In genomic region chr10:128110103-128110761, GRCm38 (mm10) we compare ENCODE assay signal across 25 mouse cellular contexts. TPM values are rescaled to one million over a fixed set of nuclear protein-coding genes. Genes with fewer than 3 reads are reported as not detected.
DNase-seq lines count a peak whose midpoint lies in the region; ATAC-seq lines count a peak whose summit lies in the region.
"Had no signal": no experiment of that assay in that cellular context is flagged by ENCODE, and none has a peak within 500 bp of the region (broad histone marks: within the 10 kb centered on the region; RNA-seq: fewer than 3 reads in every experiment).

No protein-coding gene starts in this region.

- no peak overlapping the region for H3K4me3 ChIP-seq in forebrain, embryonic 11.5 days (ENCODE audit: low read depth, low read length)
- no peak overlapping the region for H3K4me3 ChIP-seq in forebrain, embryonic 16.5 days (replicated peaks; ENCODE audit: low read length)
- no peak overlapping the region for H3K4me3 ChIP-seq in heart, embryonic 10.5 days
- H3K4me3 ChIP-seq in kidney, embryonic 15.5 days (replicated peaks), result no peak overlapping the region
- H3K4me3 ChIP-seq: embryonic facial prominence, embryonic 10.5 days; intestine, embryonic 15.5 days; limb, embryonic 15.5 days; midbrain, embryonic 13.5 days; neural tube, embryonic 12.5 days had no signal

- intact Hi-C loops in heart, postnatal 25 days (cut with DNase I), result no loop called here

- H3K9me3 ChIP-seq in forebrain, embryonic 11.5 days (ENCODE audit: control insufficient read depth, low read length), result no peaks in the 10 kb centered on the region
- no peaks in the 10 kb centered on the region for H3K9me3 ChIP-seq in forebrain, embryonic 16.5 days (ENCODE audit: control insufficient read depth, low read length)
- H3K9me3 ChIP-seq in heart, embryonic 10.5 days, result no peaks in the 10 kb centered on the region
- H3K9me3 ChIP-seq in kidney, embryonic 15.5 days (replicated peaks), result no peaks in the 10 kb centered on the region
- H3K9me3 ChIP-seq: embryonic facial prominence, embryonic 10.5 days; intestine, embryonic 15.5 days; limb, embryonic 15.5 days; midbrain, embryonic 13.5 days; neural tube, embryonic 12.5 days had no signal

- WGBS in forebrain, embryonic 11.5 days, result 91% methylated on average over 4 of the region's 4 CpGs
- WGBS in forebrain, embryonic 16.5 days, result 95% methylated on average over 4 of the region's 4 CpGs
- 67% methylated on average over 4 of the region's 4 CpGs for WGBS in heart, embryonic 10.5 days
- WGBS in kidney, embryonic 15.5 days, result 79% methylated on average over 4 of the region's 4 CpGs

- peaks cover 7% of the 10 kb centered on the region for H3K36me3 ChIP-seq in forebrain, embryonic 11.5 days (ENCODE audit: control insufficient read depth, insufficient read depth, low read length)
- peaks cover 23% of the 10 kb centered on the region for H3K36me3 ChIP-seq in forebrain, embryonic 16.5 days (ENCODE audit: control insufficient read depth, insufficient read depth)
- H3K36me3 ChIP-seq in heart, embryonic 10.5 days, result peaks cover 61% of the 10 kb centered on the region
- peaks cover 65% of the 10 kb centered on the region for H3K36me3 ChIP-seq in kidney, embryonic 15.5 days

- ATAC-seq in forebrain, embryonic 11.5 days (replicated peaks; ENCODE audit: low FRiP score), result no peak
- no peak for ATAC-seq in forebrain, embryonic 16.5 days
- ATAC-seq in kidney, embryonic 15.5 days (replicated peaks; ENCODE audit: low FRiP score), result no peak
- ATAC-seq: forebrain, postnatal 0 days; hindbrain, embryonic 16.5 days; intestine, embryonic 15.5 days; midbrain, embryonic 13.5 days had no signal

- no peak overlapping the region for H3K9ac ChIP-seq in forebrain, embryonic 11.5 days (ENCODE audit: low read length)
- no peak overlapping the region for H3K9ac ChIP-seq in forebrain, embryonic 16.5 days (replicated peaks; ENCODE audit: low read depth, low read length)
- no peak overlapping the region for H3K9ac ChIP-seq in kidney, embryonic 15.5 days
- H3K9ac ChIP-seq: forebrain, postnatal 0 days; intestine, embryonic 15.5 days; limb, embryonic 15.5 days; liver, embryonic 14.5 days; lung, embryonic 14.5 days; midbrain, embryonic 13.5 days; neural tube, embryonic 12.5 days had no signal

- H3K27me3 ChIP-seq in forebrain, embryonic 11.5 days (ENCODE audit: control insufficient read depth, insufficient read depth, low read length), result no peaks in the 10 kb centered on the region
- no peaks in the 10 kb centered on the region for H3K27me3 ChIP-seq in forebrain, embryonic 16.5 days (replicated peaks; ENCODE audit: control insufficient read depth, insufficient read depth, low read length)
- H3K27me3 ChIP-seq in heart, embryonic 10.5 days (ENCODE audit: insufficient read depth, poor library complexity, severe bottlenecking), result no peaks in the 10 kb centered on the region
- no peaks in the 10 kb centered on the region for H3K27me3 ChIP-seq in kidney, embryonic 15.5 days
- H3K27me3 ChIP-seq: intestine, embryonic 15.5 days; limb, embryonic 15.5 days; midbrain, embryonic 13.5 days; neural tube, embryonic 12.5 days had no signal

- no peaks in the 10 kb centered on the region for H3K4me1 ChIP-seq in forebrain, embryonic 11.5 days (replicated peaks; ENCODE audit: control insufficient read depth, insufficient read depth, low read length)
- H3K4me1 ChIP-seq in forebrain, embryonic 16.5 days (replicated peaks; ENCODE audit: control insufficient read depth, insufficient read depth, low read length), result no peaks in the 10 kb centered on the region
- H3K4me1 ChIP-seq in heart, embryonic 10.5 days, result peaks cover 18% of the 10 kb centered on the region
- peaks cover 8% of the 10 kb centered on the region for H3K4me1 ChIP-seq in kidney, embryonic 15.5 days
- H3K4me1 ChIP-seq: embryonic facial prominence, embryonic 10.5 days; intestine, embryonic 15.5 days; limb, embryonic 15.5 days; midbrain, embryonic 13.5 days; neural tube, embryonic 12.5 days had no signal

- no peak overlapping the region for H3K27ac ChIP-seq in forebrain, embryonic 11.5 days (ENCODE audit: low read depth, low read length)
- H3K27ac ChIP-seq in forebrain, embryonic 16.5 days (ENCODE audit: low read length), result no peak overlapping the region
- H3K27ac ChIP-seq in heart, embryonic 10.5 days, result peak overlapping the region; percentile 47; the same call in 1 of the 2 replicates
- 0 out of 2 replicates have a peak overlapping the region, but pooled peaks have one; percentile 30 for H3K27ac ChIP-seq in kidney, embryonic 15.5 days
- H3K27ac ChIP-seq: embryonic facial prominence, embryonic 10.5 days; intestine, embryonic 15.5 days; limb, embryonic 15.5 days; liver, embryonic 14.5 days; midbrain, embryonic 13.5 days; neural tube, embryonic 12.5 days had no signal

- H3K4me2 ChIP-seq in forebrain, embryonic 11.5 days (ENCODE audit: low read depth, low read length, severe bottlenecking), result no peak overlapping the region
- no peak overlapping the region for H3K4me2 ChIP-seq in forebrain, embryonic 16.5 days (ENCODE audit: low read length)
- H3K4me2 ChIP-seq in kidney, embryonic 15.5 days, result no peak overlapping the region
- H3K4me2 ChIP-seq: intestine, embryonic 15.5 days; limb, embryonic 15.5 days; lung, embryonic 14.5 days; midbrain, embryonic 13.5 days; neural tube, embryonic 12.5 days had no signal

- DNase-seq in forebrain, embryonic 11.5 days (ENCODE audit: low spot score), result peak; percentile 32
- peak; percentile 74 for DNase-seq in heart, embryonic 10.5 days (ENCODE audit: low spot score)
- no peak for DNase-seq in heart, postnatal 25 days (ENCODE audit: low spot score)
- DNase-seq in kidney, adult 8-10 months, result no peak
- DNase-seq in skeletal muscle tissue, adult 2 months (ENCODE audit: low read depth, low spot score), result peak; percentile 66
- DNase-seq in thymus, postnatal 10 days (ENCODE audit: low spot score in 2 of 2), result no peak
- DNase-seq: adrenal gland, postnatal 14 days; cerebellum, adult 9-11 months; forebrain, postnatal 0 days; gastrocnemius, postnatal 14 days; kidney, postnatal 4 days; left cerebral cortex, postnatal 4 days; lung, embryonic 14.5 days; right cerebral cortex, postnatal 14 days; spleen, adult 18-20 months; thymus, postnatal 14 days had no signal

RNA-seq across cellular contexts. Expression of gene Baz2a, which starts 18.9 kb away (rescaled TPM):
- polyA plus RNA-seq in forebrain, embryonic 11.5 days (2014; fragmentation: Nextera tagmentation; extraction: Ambion mirVana), result 20.9 and 21.9 TPM in 2 replicates
- polyA plus RNA-seq in forebrain, embryonic 16.5 days (2015; fragmentation: Nextera tagmentation; extraction: Ambion mirVana), result 8.4 and 10.0 TPM in 2 replicates
- 10.1 and 12.0 TPM in 2 replicates for polyA plus RNA-seq in heart, embryonic 10.5 days (2016; fragmentation: Nextera tagmentation; extraction: Ambion mirVana)
- 10 to 100 TPM; 20.0 to 24.4 TPM for total RNA-seq in heart, postnatal 25 days (2021)
- 12.7 and 14.2 TPM in 2 replicates for polyA plus RNA-seq in kidney, embryonic 15.5 days (2015; fragmentation: Nextera tagmentation; extraction: Ambion mirVana)

RNA-seq across cellular contexts. Expression of gene Atp5b, which starts 27.2 kb away (rescaled TPM):
- polyA plus RNA-seq in forebrain, embryonic 11.5 days (2014; fragmentation: Nextera tagmentation; extraction: Ambion mirVana), result 2,200 and 2,324 TPM in 2 replicates
- polyA plus RNA-seq in forebrain, embryonic 16.5 days (2015; fragmentation: Nextera tagmentation; extraction: Ambion mirVana), result 2,097 and 2,145 TPM in 2 replicates
- 3,536 and 4,735 TPM in 2 replicates for polyA plus RNA-seq in heart, embryonic 10.5 days (2016; fragmentation: Nextera tagmentation; extraction: Ambion mirVana)
- total RNA-seq in heart, postnatal 25 days (2021), result 1,000 to 10,000 TPM; 9,293 to 9,309 TPM
- 2,850 and 2,855 TPM in 2 replicates for polyA plus RNA-seq in kidney, embryonic 15.5 days (2015; fragmentation: Nextera tagmentation; extraction: Ambion mirVana)

RNA-seq across cellular contexts. Expression of gene Ptges3, which starts 51.5 kb away (rescaled TPM):
- 638 and 692 TPM in 2 replicates for polyA plus RNA-seq in forebrain, embryonic 11.5 days (2014; fragmentation: Nextera tagmentation; extraction: Ambion mirVana)
- 395 and 436 TPM in 2 replicates for polyA plus RNA-seq in forebrain, embryonic 16.5 days (2015; fragmentation: Nextera tagmentation; extraction: Ambion mirVana)
- polyA plus RNA-seq in heart, embryonic 10.5 days (2016; fragmentation: Nextera tagmentation; extraction: Ambion mirVana), result 403 and 465 TPM in 2 replicates
- total RNA-seq in heart, postnatal 25 days (2021), result 10 to 100 TPM; 77.8 to 89.3 TPM
- 493 and 571 TPM in 2 replicates for polyA plus RNA-seq in kidney, embryonic 15.5 days (2015; fragmentation: Nextera tagmentation; extraction: Ambion mirVana)

Comparison
In these comparisons a context has a peak if more than half of its experiments do, and no peak if none do; other contexts are left out.
1. DNase-seq: peak in forebrain, embryonic 11.5 days (single experiment), heart, embryonic 10.5 days (single experiment) and skeletal muscle tissue, adult 2 months (single experiment); none in heart, postnatal 25 days (single experiment), kidney, adult 8-10 months (0 of 2) and thymus, postnatal 10 days (0 of 2).
2. H3K27ac ChIP-seq: peak in heart, embryonic 10.5 days (single experiment) and kidney, embryonic 15.5 days (single experiment); none in forebrain, embryonic 11.5 days (single experiment) and forebrain, embryonic 16.5 days (single experiment).